Mouse (Mus musculus) CH12.LX (cell line): ENCODE measurements around the gene Nradd. TPM values are rescaled to one million over a fixed set of nuclear protein-coding genes. Genes with fewer than 3 reads are reported as not detected.

ENCODE experiments used
- DNase-seq: peaks from one replicate; pipeline ENCODE4 v3.0.0-alpha.2; 2013; ENCODE audit errors: extremely low read depth
- H3K27ac ChIP-seq: 2 replicates; pipeline ENCODE4 v1.5.1; 2012; ENCODE audit warnings: low read depth, mild to moderate bottlenecking, control low read depth, moderate library complexity; ENCODE audit not compliant: insufficient read depth
- H3K27me3 ChIP-seq: replicated peaks from 2 replicates; pipeline ENCODE3; 2012; ENCODE audit warnings: inconsistent platforms
- H3K36me3 ChIP-seq, 2 experiments: replicated peaks in 1 of 2; 2 replicates each; pipeline versions ENCODE3 to v1.6.1; 2012; ENCODE audit warnings: inconsistent platforms in 1 of 2, low read length in 1 of 2, mild to moderate bottlenecking in 1 of 2, mixed read lengths in 1 of 2, moderate library complexity in 1 of 2; ENCODE audit not compliant: control insufficient read depth in 1 of 2, insufficient read depth in 1 of 2
- H3K4me1 ChIP-seq, 2 experiments: 2 replicates each; pipeline ENCODE4 v1.6.1; 2012; ENCODE audit warnings: inconsistent platforms in 1 of 2, moderate library complexity in 1 of 2; ENCODE audit not compliant: insufficient read depth in 2 of 2, control insufficient read depth in 1 of 2
- H3K4me2 ChIP-seq: 2 replicates; pipeline ENCODE4 v1.6.1; 2012; ENCODE audit warnings: low read depth, mild to moderate bottlenecking, control low read depth; ENCODE audit not compliant: poor library complexity, insufficient read depth, severe bottlenecking
- H3K4me3 ChIP-seq, 3 experiments: fragments of 150-350 bp in 1 of 3; sonication (generic) in 1 of 3; replicated peaks in 1 of 3; 2 replicates each; pipeline versions ENCODE3 to v1.5.1; 2011 to 2012; ENCODE audit warnings: low read depth in 2 of 3, low read length in 2 of 3, mild to moderate bottlenecking in 2 of 3, moderate library complexity in 2 of 3, control low read depth in 1 of 3, improper control_type of control experiment in 1 of 3, inconsistent platforms in 1 of 3, mixed read lengths in 1 of 3; ENCODE audit not compliant: poor library complexity in 1 of 3
- H3K79me2 ChIP-seq: replicated peaks from 2 replicates; pipeline ENCODE4 v1.6.1; 2012; ENCODE audit warnings: mild to moderate bottlenecking, moderate library complexity; ENCODE audit not compliant: control insufficient read depth, poor library complexity, insufficient read depth, severe bottlenecking; ENCODE audit errors: extremely low read depth
- H3K9ac ChIP-seq: 2 replicates; pipeline ENCODE4 v1.6.1; 2012; ENCODE audit warnings: low read depth, mild to moderate bottlenecking, control low read depth, moderate library complexity; ENCODE audit not compliant: insufficient read depth
- H3K9me3 ChIP-seq: replicated peaks from 2 replicates; pipeline ENCODE3; 2012; ENCODE audit warnings: low read length, inconsistent platforms, mixed read lengths
- CHD1 ChIP-seq: IDR thresholded peaks from 2 replicates; pipeline ENCODE4 v1.6.1; 2012; ENCODE audit warnings: low read depth, low read length, improper control_type of control experiment, inconsistent platforms
- CHD2 ChIP-seq: IDR thresholded peaks from 2 replicates; pipeline ENCODE4 v1.6.1; 2011; ENCODE audit warnings: low read length, improper control_type of control experiment
- CTCF ChIP-seq, 2 experiments: IDR thresholded peaks in 1 of 2; conservative IDR thresholded peaks in 1 of 2; 2 replicates each; pipeline ENCODE4 v1.5.1; 2011 to 2012; ENCODE audit warnings: low read depth in 2 of 2, low read length in 2 of 2, improper control_type of control experiment in 1 of 2, inconsistent platforms in 1 of 2, mild to moderate bottlenecking in 1 of 2, moderate library complexity in 1 of 2
- E2F4 ChIP-seq: IDR thresholded peaks from 2 replicates; pipeline ENCODE4 v1.6.1; 2011; ENCODE audit warnings: low read depth, low read length, improper control_type of control experiment; ENCODE audit not compliant: insufficient replicate concordance
- ELF1 ChIP-seq: IDR thresholded peaks from 2 replicates; pipeline ENCODE4 v1.6.1; 2014; ENCODE audit warnings: low read depth, mild to moderate bottlenecking, inconsistent platforms, low read length, improper control_type of control experiment
- ETS1 ChIP-seq: conservative IDR thresholded peaks from 2 replicates; pipeline ENCODE4 v1.6.1; 2012; ENCODE audit warnings: low read depth, mild to moderate bottlenecking, inconsistent platforms, low read length, improper control_type of control experiment, moderate library complexity
- GABPA ChIP-seq: IDR thresholded peaks from 2 replicates; pipeline ENCODE4 v1.6.1; 2012; ENCODE audit warnings: low read depth, low read length, improper control_type of control experiment, inconsistent platforms; ENCODE audit not compliant: insufficient replicate concordance
- JUND ChIP-seq: conservative IDR thresholded peaks from 2 replicates; pipeline ENCODE4 v1.6.1; 2011; ENCODE audit warnings: low read depth, low read length, improper control_type of control experiment
- KAT2A ChIP-seq: IDR thresholded peaks from 2 replicates; pipeline ENCODE4 v1.6.1; 2012; ENCODE audit warnings: low read length, improper control_type of control experiment, inconsistent platforms; ENCODE audit not compliant: insufficient replicate concordance
- MAFK ChIP-seq: IDR thresholded peaks from 2 replicates; pipeline ENCODE4 v1.6.1; 2011; ENCODE audit warnings: low read length, improper control_type of control experiment; ENCODE audit not compliant: insufficient replicate concordance
- MAX ChIP-seq: IDR thresholded peaks from 2 replicates; pipeline ENCODE4 v1.6.1; 2011; ENCODE audit warnings: low read length, improper control_type of control experiment
- MAZ ChIP-seq: IDR thresholded peaks from 2 replicates; pipeline ENCODE4 v1.6.1; 2012; ENCODE audit warnings: low read depth, mild to moderate bottlenecking, inconsistent platforms, low read length, improper control_type of control experiment, moderate library complexity
- MEF2A ChIP-seq: IDR thresholded peaks from 2 replicates; pipeline ENCODE4 v1.6.1; 2014; ENCODE audit warnings: low read depth, mild to moderate bottlenecking, inconsistent platforms, low read length, improper control_type of control experiment, borderline replicate concordance
- MXI1 ChIP-seq: IDR thresholded peaks from 2 replicates; pipeline ENCODE4 v1.6.1; 2011; ENCODE audit warnings: mild to moderate bottlenecking, low read depth, low read length, improper control_type of control experiment
- PAX5 ChIP-seq: IDR thresholded peaks from 2 replicates; pipeline ENCODE4 v1.6.1; 2012; ENCODE audit warnings: low read length, inconsistent platforms, mixed read lengths
- POLR2AphosphoS2 ChIP-seq: IDR thresholded peaks from 2 replicates; pipeline ENCODE4 v1.6.1; 2011; ENCODE audit warnings: low read depth, low read length, improper control_type of control experiment
- RAD21 ChIP-seq: IDR thresholded peaks from 2 replicates; pipeline ENCODE4 v1.6.1; 2011; ENCODE audit warnings: low read depth, mild to moderate bottlenecking, low read length, improper control_type of control experiment, moderate library complexity
- RCOR1 ChIP-seq: conservative IDR thresholded peaks from 2 replicates; pipeline ENCODE4 v1.6.1; 2012; ENCODE audit warnings: low read depth, mild to moderate bottlenecking, inconsistent platforms, low read length, improper control_type of control experiment
- SIN3A ChIP-seq: IDR thresholded peaks from 2 replicates; pipeline ENCODE4 v1.6.1; 2012; ENCODE audit warnings: low read length, improper control_type of control experiment, inconsistent platforms
- SMC3 ChIP-seq: IDR thresholded peaks from 2 replicates; pipeline ENCODE4 v1.6.1; 2011; ENCODE audit warnings: low read depth, low read length, improper control_type of control experiment
- TBP ChIP-seq: conservative IDR thresholded peaks from 2 replicates; pipeline ENCODE4 v1.6.1; 2011; ENCODE audit warnings: low read depth, low read length, improper control_type of control experiment
- UBTF ChIP-seq: IDR thresholded peaks from 2 replicates; pipeline ENCODE4 v1.6.1; 2012; ENCODE audit warnings: low read depth, mild to moderate bottlenecking, inconsistent platforms, low read length, improper control_type of control experiment, moderate library complexity
- USF1 ChIP-seq: IDR thresholded peaks from 2 replicates; pipeline ENCODE4 v1.6.1; 2014; ENCODE audit warnings: low read depth, mild to moderate bottlenecking, inconsistent platforms, low read length, improper control_type of control experiment
- ZMIZ1 ChIP-seq: IDR thresholded peaks from 2 replicates; pipeline ENCODE4 v1.6.1; 2012; ENCODE audit warnings: low read depth, mild to moderate bottlenecking, inconsistent platforms, low read length, improper control_type of control experiment
- ZNF384 ChIP-seq: IDR thresholded peaks from 2 replicates; pipeline ENCODE4 v1.6.1; 2012; ENCODE audit warnings: low read depth, low read length, improper control_type of control experiment, inconsistent platforms
- dilution Hi-C: fragments of 300-500 bp; cut with MboI; formaldehyde crosslinking; loops from 2 replicates; pipeline ENCODE4 v1.14.3; 2020; ENCODE audit warnings: low sequenced_read_pairs; ENCODE audit not compliant: extremely low pct_unique_long_range_greater_than_20kb, extremely low pct_ligation_motif_present
- in situ Hi-C: fragments of 300-500 bp; cut with MboI; formaldehyde crosslinking; loops from 3 replicates; pipeline ENCODE4 v1.14.3; 2019; ENCODE audit warnings: low sequenced_read_pairs, low pct_ligation_motif_present, low pct_unique_long_range_greater_than_20kb, mixed read lengths
- polyA plus RNA-seq: library from polyadenylated mRNA; unstranded; fragments of >175 nt; gene quantifications from 2 replicates; pipeline ENCODE4 v1.2.1, GENCODE M21; 2012; ENCODE audit warnings: low read depth; ENCODE audit not compliant: insufficient read length
- total RNA-seq, 2 experiments: library from RNA; depleted of rRNA; stranded (reverse); fragments of 300-350 nt in 1 of 2; fragments of >200 nt in 1 of 2; gene quantifications; 2 replicates each; pipeline ENCODE4 v1.2.3; 2012 to 2014

Nradd gene
- total and polyA plus RNA-seq, 3 experiments: 8.9 to 18.4 (median 15.8) TPM

DNA sequence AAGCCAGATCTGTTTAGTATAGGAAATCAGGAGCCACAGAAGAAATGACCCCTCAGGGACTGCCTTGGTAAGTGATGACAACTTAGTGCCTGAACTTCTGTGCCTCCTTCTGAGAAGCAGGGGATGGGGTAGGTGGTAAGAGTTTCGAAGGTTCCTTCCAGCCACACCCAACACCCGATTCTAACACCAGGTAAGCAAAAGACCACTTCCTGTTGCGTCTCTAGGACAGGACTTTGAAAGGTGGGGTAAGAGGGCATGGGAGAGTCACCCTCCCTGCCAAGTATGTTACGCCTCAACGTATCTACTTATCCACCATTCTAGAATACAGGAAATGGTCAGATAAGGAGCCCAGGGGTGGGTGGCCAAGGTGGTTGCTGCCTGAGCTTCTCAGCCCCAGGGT is 16.8 kb upstream of the Nradd start:
- Histone ChIP-seq H3K79me2 (no peaks in the 10 kb centered on the region), H3K4me3 (no peak overlapping the region), H3K9ac (no peak overlapping the region), H3K36me3 (peaks cover 46 to 84% of the 10 kb centered on the region in 2 experiments), H3K27ac (no peak overlapping the region), H3K9me3 (no peaks in the 10 kb centered on the region), H3K4me1 (peaks cover 25 to 52% of the 10 kb centered on the region in 2 experiments), H3K27me3 (no peaks in the 10 kb centered on the region), H3K4me2 (no peak overlapping the region)
- in situ Hi-C loops: loop anchor here (5.0 kb wide), 1 partner anchor 71 kb away; no protein-coding TSS in a partner anchor
- no peak for DNase-seq
- dilution Hi-C loops: no loop called here
- no peak for TF ChIP-seq RAD21
- TF ChIP-seq SMC3: no peak
- no peak for TF ChIP-seq MAZ
- no peak for TF ChIP-seq CTCF (conservative IDR thresholded peaks at IDR 0.05 in 1 of 2, IDR thresholded peaks at IDR 0.05 in 1 of 2; ENCODE audit: low read depth in 2 of 2, low read length in 2 of 2)
- TF ChIP-seq MAX: no peak
- TF ChIP-seq RCOR1: no peak
- TF ChIP-seq USF1: no peak
- TF ChIP-seq MEF2A: no peak
- no peak for TF ChIP-seq PAX5
- no peak for TF ChIP-seq JUND
- TF ChIP-seq E2F4: no peak

GRCm38 (mm10) chr9:110638611-110639021 is 14.4 kb upstream of the Nradd start:
- no peaks in the 10 kb centered on the region for H3K79me2 ChIP-seq
- dilution Hi-C loops (no loop called here), in situ Hi-C loops (no loop called here)
- no peak for TF ChIP-seq KAT2A
- TF ChIP-seq ZNF384: no peak
- peaks cover 64 to 99% of the 10 kb centered on the region in 2 experiments for H3K36me3 ChIP-seq
- H3K27ac ChIP-seq: no peak overlapping the region
- H3K4me1 ChIP-seq: peaks cover 9 to 30% of the 10 kb centered on the region in 2 experiments
- no peaks in the 10 kb centered on the region for H3K27me3 ChIP-seq
- H3K4me2 ChIP-seq: no peak overlapping the region
- no peak overlapping the region for H3K4me3 ChIP-seq
- H3K9me3 ChIP-seq: no peaks in the 10 kb centered on the region
- no peak for DNase-seq
- H3K9ac ChIP-seq: no peak overlapping the region

GRCm38 (mm10) chr9:110635225-110635624 is 11.0 kb upstream of the Nradd start:
- dilution Hi-C loops: no loop called here
- Histone ChIP-seq H3K9me3 (no peaks in the 10 kb centered on the region), H3K27me3 (no peaks in the 10 kb centered on the region), H3K4me2 (no peak overlapping the region), H3K79me2 (no peaks in the 10 kb centered on the region), H3K4me1 (no peaks in the 10 kb centered on the region; a peak in 1 of 4 replicates), H3K27ac (no peak overlapping the region), H3K4me3 (no peak overlapping the region), H3K36me3 (peaks cover 84 to 100% of the 10 kb centered on the region in 2 experiments), H3K9ac (no peak overlapping the region)
- in situ Hi-C loops: no loop called here
- DNase-seq: peak; percentile 77
- no peak for TF ChIP-seq GABPA
- TF ChIP-seq SIN3A: no peak
- no peak for TF ChIP-seq MAX
- no peak for TF ChIP-seq CHD1
- TF ChIP-seq RAD21: peak; percentile 93
- no peak for TF ChIP-seq KAT2A
- TF ChIP-seq MXI1: no peak
- no peak for TF ChIP-seq E2F4
- TF ChIP-seq POLR2AphosphoS2: no peak
- TF ChIP-seq SMC3: peak; percentile 98
- no peak for TF ChIP-seq CHD2
- no peak for TF ChIP-seq ETS1
- no peak for TF ChIP-seq UBTF
- TF ChIP-seq MAFK: no peak
- TF ChIP-seq ZMIZ1: no peak
- TF ChIP-seq USF1: no peak
- TF ChIP-seq ELF1: peak; percentile 59; the same call in 1 of the 2 replicates
- peak; percentile 68 to 96 for TF ChIP-seq CTCF (conservative IDR thresholded peaks at IDR 0.05 in 1 of 2, IDR thresholded peaks at IDR 0.05 in 1 of 2; ENCODE audit: low read depth in 2 of 2, low read length in 2 of 2)
- no peak for TF ChIP-seq TBP
- TF ChIP-seq PAX5: no peak
- TF ChIP-seq JUND: no peak
